Mouse (Mus musculus) MEL (cell line): ENCODE measurements around the gene Taf1c. TPM values are rescaled to one million over a fixed set of nuclear protein-coding genes. Genes with fewer than 3 reads are reported as not detected.

Experiments
- DNase-seq: peaks from one replicate; pipeline ENCODE4 v3.0.0; 2011; ENCODE audit warnings: low read depth, low spot score
- H3K27ac ChIP-seq: 2 replicates; pipeline ENCODE4 v1.5.1; 2012; ENCODE audit warnings: low read depth, mild to moderate bottlenecking, control low read depth, low read length, moderate library complexity; ENCODE audit not compliant: control insufficient read depth
- H3K27me3 ChIP-seq, 2 experiments: fragments of 150-350 bp in 1 of 2; sonication (generic) in 1 of 2; 2 replicates each; pipeline ENCODE4 v1.6.1; 2012; ENCODE audit warnings: low read length in 2 of 2, mild to moderate bottlenecking in 2 of 2, improper control_type of control experiment in 1 of 2, moderate library complexity in 1 of 2; ENCODE audit not compliant: insufficient read depth in 2 of 2, control insufficient read depth in 1 of 2
- H3K36me3 ChIP-seq, 2 experiments: 2 replicates each; pipeline ENCODE4 v1.6.1; 2012 to 2014; ENCODE audit warnings: low read length in 2 of 2, improper control_type of control experiment in 1 of 2, inconsistent platforms in 1 of 2, mild to moderate bottlenecking in 1 of 2; ENCODE audit not compliant: insufficient read depth in 2 of 2, control insufficient read depth in 1 of 2
- H3K4me1 ChIP-seq, 2 experiments: fragments of 150-350 bp in 1 of 2; sonication (generic) in 1 of 2; 2 replicates each; pipeline ENCODE4 v1.6.1; 2012; ENCODE audit warnings: low read length in 2 of 2, improper control_type of control experiment in 1 of 2, mild to moderate bottlenecking in 1 of 2; ENCODE audit not compliant: insufficient read depth in 2 of 2, control insufficient read depth in 1 of 2
- H3K4me3 ChIP-seq, 2 experiments: fragments of 150-350 bp in 1 of 2; sonication (generic) in 1 of 2; 2 replicates each; pipeline ENCODE4 v1.5.1; 2012; ENCODE audit warnings: low read depth in 2 of 2, low read length in 2 of 2, mild to moderate bottlenecking in 2 of 2, moderate library complexity in 2 of 2, control low read depth in 1 of 2, improper control_type of control experiment in 1 of 2; ENCODE audit not compliant: control insufficient read depth in 1 of 2, insufficient read depth in 1 of 2
- H3K79me2 ChIP-seq: 2 replicates; pipeline ENCODE4 v1.6.1; 2012; ENCODE audit warnings: mild to moderate bottlenecking, low read length, moderate library complexity; ENCODE audit not compliant: control insufficient read depth, poor library complexity, insufficient read depth
- H3K9ac ChIP-seq: 2 replicates; pipeline ENCODE4 v1.6.1; 2012; ENCODE audit warnings: low read depth, mild to moderate bottlenecking, control low read depth, low read length, moderate library complexity; ENCODE audit not compliant: control insufficient read depth, poor library complexity, severe bottlenecking
- H3K9me3 ChIP-seq: fragments of 150-350 bp; sonication (generic); replicated peaks from 2 replicates; pipeline ENCODE4 v1.6.1; 2012; ENCODE audit warnings: mild to moderate bottlenecking, low read length, improper control_type of control experiment, moderate library complexity; ENCODE audit not compliant: insufficient read depth
- CHD1 ChIP-seq: IDR thresholded peaks from 2 replicates; pipeline ENCODE4 v1.6.1; 2012; ENCODE audit warnings: low read depth, mild to moderate bottlenecking, inconsistent platforms, low read length, improper control_type of control experiment
- CHD2 ChIP-seq: IDR thresholded peaks from 2 replicates; pipeline ENCODE4 v1.6.1; 2011; ENCODE audit warnings: low read length, improper control_type of control experiment
- CTCF ChIP-seq, 3 experiments: IDR thresholded peaks in 2 of 3; conservative IDR thresholded peaks in 1 of 3; 2 replicates each; pipeline ENCODE4 v1.5.1; 2011 to 2012; ENCODE audit warnings: low read length in 3 of 3, low read depth in 2 of 3, mild to moderate bottlenecking in 2 of 3, improper control_type of control experiment in 1 of 3, inconsistent platforms in 1 of 3, mixed read lengths in 1 of 3, moderate library complexity in 1 of 3; ENCODE audit not compliant: control insufficient read depth in 1 of 3, insufficient read depth in 1 of 3, poor library complexity in 1 of 3, severe bottlenecking in 1 of 3
- E2F4 ChIP-seq: IDR thresholded peaks from 2 replicates; pipeline ENCODE4 v1.6.1; 2011; ENCODE audit warnings: low read depth, low read length, improper control_type of control experiment, borderline replicate concordance
- ELF1 ChIP-seq: IDR thresholded peaks from 2 replicates; pipeline ENCODE4 v1.6.1; 2014; ENCODE audit warnings: low read depth, mild to moderate bottlenecking, inconsistent platforms, low read length, improper control_type of control experiment, moderate library complexity
- KAT2A ChIP-seq: conservative IDR thresholded peaks from 2 replicates; pipeline ENCODE4 v1.6.1; 2012; ENCODE audit warnings: low read depth, low read length, improper control_type of control experiment, inconsistent platforms
- MAX ChIP-seq: IDR thresholded peaks from 2 replicates; pipeline ENCODE4 v1.6.1; 2011; ENCODE audit warnings: low read length, improper control_type of control experiment
- MEF2A ChIP-seq: IDR thresholded peaks from 2 replicates; pipeline ENCODE4 v1.6.1; 2014; ENCODE audit warnings: low read depth, mild to moderate bottlenecking, inconsistent platforms, low read length, improper control_type of control experiment; ENCODE audit not compliant: poor library complexity, insufficient replicate concordance, severe bottlenecking; ENCODE audit errors: extremely low read depth
- MYC ChIP-seq: IDR thresholded peaks from 2 replicates; pipeline ENCODE4 v1.6.1; 2011; ENCODE audit warnings: low read depth, mild to moderate bottlenecking, low read length, improper control_type of control experiment, moderate library complexity
- NELFE ChIP-seq: IDR thresholded peaks from 2 replicates; pipeline ENCODE4 v1.6.1; 2011; ENCODE audit warnings: low read depth, low read length, improper control_type of control experiment
- RAD21 ChIP-seq: IDR thresholded peaks from 2 replicates; pipeline ENCODE4 v1.6.1; 2011; ENCODE audit warnings: mild to moderate bottlenecking, low read depth, low read length, improper control_type of control experiment
- TAL1 ChIP-seq: IDR thresholded peaks from 2 replicates; pipeline ENCODE4 v1.6.1; 2012; ENCODE audit warnings: mild to moderate bottlenecking, inconsistent platforms, low read length, moderate library complexity, mixed read lengths
- UBTF ChIP-seq: IDR thresholded peaks from 2 replicates; pipeline ENCODE4 v1.6.1; 2012; ENCODE audit warnings: low read depth, mild to moderate bottlenecking, inconsistent platforms, low read length, improper control_type of control experiment, moderate library complexity, borderline replicate concordance; ENCODE audit not compliant: insufficient read depth
- USF2 ChIP-seq, 2 experiments: IDR thresholded peaks; 2 replicates each; pipeline ENCODE4 v1.6.1; 2011 to 2012; ENCODE audit warnings: improper control_type of control experiment in 2 of 2, low read length in 2 of 2, borderline replicate concordance in 1 of 2, inconsistent platforms in 1 of 2, low read depth in 1 of 2, mild to moderate bottlenecking in 1 of 2; ENCODE audit not compliant: insufficient read depth in 1 of 2
- polyA plus RNA-seq, 2 experiments: library from polyadenylated mRNA; stranded (reverse) in 1 of 2; unstranded in 1 of 2; fragments of >175 nt in 1 of 2; fragments of >200 nt in 1 of 2; gene quantifications; 2 replicates each; pipeline versions ENCODE4 v1.2.1 to v1.2.4; 2012; ENCODE audit warnings: low replicate concordance in 2 of 2, low read depth in 1 of 2; ENCODE audit not compliant: insufficient read length in 2 of 2, insufficient read depth in 1 of 2, missing spikeins in 1 of 2
- total RNA-seq: library from RNA; depleted of rRNA; stranded (reverse); fragments of 300-350 nt; gene quantifications from 2 replicates; pipeline ENCODE4 v1.2.3, GENCODE M21; 2012

Taf1c gene
- total and polyA plus RNA-seq, 3 experiments: 28.8 to 32.0 TPM; not detected in 1

DNA sequence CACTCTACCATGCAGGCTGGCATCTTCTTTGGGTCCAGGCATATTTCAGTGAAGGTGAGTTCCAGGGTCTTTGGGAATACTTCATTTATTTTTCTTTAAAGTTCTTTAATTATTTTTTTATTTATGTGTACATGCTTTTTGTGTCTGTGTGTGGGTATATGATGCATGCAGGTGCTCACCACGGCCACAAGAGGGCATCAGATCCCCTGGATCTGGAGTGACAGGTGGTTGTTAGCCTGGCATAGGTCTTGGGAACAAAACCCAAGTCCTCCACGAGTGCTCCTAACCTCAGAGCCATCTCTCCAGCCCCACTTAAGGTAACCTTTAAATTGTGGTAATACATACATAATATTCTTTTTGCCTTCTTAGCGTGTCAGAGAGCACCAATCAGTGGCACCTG lies 41.2 kb upstream of the Taf1c start:
- H3K36me3 ChIP-seq: no peaks in the 10 kb centered on the region
- no peaks in the 10 kb centered on the region for H3K79me2 ChIP-seq
- no peak for TF ChIP-seq UBTF
- peak; percentile 30 to 49 (median 42) for TF ChIP-seq CTCF (IDR thresholded peaks at IDR 0.05 in 2 of 3, conservative IDR thresholded peaks at IDR 0.05 in 1 of 3; ENCODE audit: control insufficient read depth in 1 of 3, insufficient read depth in 1 of 3, low read depth in 2 of 3, low read length in 3 of 3, poor library complexity in 1 of 3, severe bottlenecking in 1 of 3)
- TF ChIP-seq RAD21: peak; percentile 8
- H3K27me3 ChIP-seq: 0 out of 4 replicates have a peak, but pooled peaks cover 0 to 2% of the 10 kb centered on the region in 2 experiments
- DNase-seq: peak; percentile 15
- H3K4me3 ChIP-seq: no peak overlapping the region
- no peaks in the 10 kb centered on the region for H3K4me1 ChIP-seq
- no peaks in the 10 kb centered on the region for H3K9me3 ChIP-seq
- H3K27ac ChIP-seq: no peak overlapping the region
- no peak overlapping the region for H3K9ac ChIP-seq

DNA sequence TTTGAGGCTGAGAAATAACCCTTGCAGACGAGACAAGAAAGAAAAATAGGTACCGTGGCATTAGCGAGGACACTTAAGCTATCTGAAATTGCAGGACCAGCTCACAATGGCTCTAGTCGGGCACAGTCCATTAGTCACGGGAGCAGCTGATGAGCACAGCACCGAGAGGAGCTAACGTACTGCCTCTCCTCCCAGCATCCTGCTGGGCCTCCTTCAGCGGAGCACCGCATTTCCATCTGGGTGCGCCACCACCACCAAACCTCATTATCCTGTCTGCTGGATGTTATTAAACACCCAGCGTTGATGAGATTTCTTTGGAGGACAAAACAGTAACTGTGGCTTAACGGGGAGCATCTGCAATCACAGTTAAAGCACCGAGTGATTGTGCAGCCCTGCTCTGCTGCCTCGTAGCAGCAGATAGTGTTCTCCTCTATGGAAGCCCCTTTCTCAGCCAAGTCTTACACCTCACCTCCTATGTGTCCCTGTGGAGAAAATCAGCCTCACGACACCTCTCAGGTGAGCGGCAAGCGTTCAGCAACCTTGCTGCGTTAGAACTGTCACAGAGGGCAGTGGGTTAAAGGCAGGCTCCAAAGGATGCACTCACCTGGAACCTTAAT lies 40.1 kb upstream of the Taf1c start:
- no peak for TF ChIP-seq TAL1
- no peak for TF ChIP-seq KAT2A
- no peak for TF ChIP-seq CHD2
- no peak for TF ChIP-seq MEF2A
- TF ChIP-seq CHD1: no peak
- TF ChIP-seq NELFE: no peak
- no peak for TF ChIP-seq E2F4
- TF ChIP-seq MAX: no peak
- TF ChIP-seq ELF1: no peak
- TF ChIP-seq MYC: no peak
- TF ChIP-seq USF2 (IDR thresholded peaks at IDR 0.05; ENCODE audit: borderline replicate concordance in 1 of 2, insufficient read depth in 1 of 2, low read depth in 1 of 2, low read length in 2 of 2): no peak
- Histone ChIP-seq H3K9ac (no peak overlapping the region), H3K27me3 (0 out of 4 replicates have a peak, but pooled peaks cover 0 to 2% of the 10 kb centered on the region in 2 experiments)

More for the DNA sequence above, 40.1 kb upstream of the Taf1c start:
- H3K4me3 ChIP-seq: no peak overlapping the region
- DNase-seq: no peak
- no peaks in the 10 kb centered on the region for H3K4me1 ChIP-seq
- no peaks in the 10 kb centered on the region for H3K9me3 ChIP-seq
- no peak overlapping the region for H3K27ac ChIP-seq
- no peaks in the 10 kb centered on the region for H3K36me3 ChIP-seq
- H3K79me2 ChIP-seq: no peaks in the 10 kb centered on the region
